Mouse (Mus musculus) stomach, embryonic 15.5 days (tissue): Measurements from ENCODE around the gene Irx4. TPM values are rescaled to one million over a fixed set of nuclear protein-coding genes. Genes with fewer than 3 reads are reported as not detected.

Source experiments
- ATAC-seq: fragments of 200-750 bp; cut with Nextera tagmentation; 2 replicates; pipeline ENCODE4 v1.8.0; 2017; ENCODE audit warnings: low read depth, moderate number of reproducible peaks, moderate TSS enrichment; ENCODE audit not compliant: insufficient read depth, low FRiP score
- H3K27ac ChIP-seq: fragments of 300-500 bp; sonication (generic); 2 replicates; pipeline ENCODE4 v1.5.1; 2015; ENCODE audit warnings: mild to moderate bottlenecking, inconsistent platforms
- H3K27me3 ChIP-seq: fragments of 300-500 bp; sonication (generic); replicated peaks from 2 replicates; pipeline ENCODE4 v1.6.1; 2015; ENCODE audit warnings: inconsistent platforms
- H3K36me3 ChIP-seq: fragments of 300-500 bp; sonication (generic); 2 replicates; pipeline ENCODE4 v1.6.1; 2015; ENCODE audit warnings: inconsistent platforms
- H3K4me1 ChIP-seq: fragments of 300-500 bp; sonication (generic); 2 replicates; pipeline ENCODE4 v1.6.1; 2015; ENCODE audit warnings: inconsistent platforms
- H3K4me2 ChIP-seq: fragments of 300-500 bp; sonication (generic); 2 replicates; pipeline ENCODE4 v1.6.1; 2015; ENCODE audit warnings: mild to moderate bottlenecking, inconsistent platforms
- H3K4me3 ChIP-seq: fragments of 300-500 bp; sonication (generic); replicated peaks from 2 replicates; pipeline ENCODE4 v1.5.1; 2015; ENCODE audit warnings: inconsistent platforms
- H3K9ac ChIP-seq: fragments of 300-500 bp; sonication (generic); 2 replicates; pipeline ENCODE4 v1.6.1; 2015; ENCODE audit warnings: inconsistent platforms
- H3K9me3 ChIP-seq: fragments of 300-500 bp; sonication (generic); 2 replicates; pipeline ENCODE4 v1.6.1; 2016; ENCODE audit warnings: inconsistent platforms
- WGBS: fragments of 180-500 bp; shearing (Covaris S2); methylation state at CpG from one replicate; pipeline ENCODE4 v1.1.7; 2015; 5-methylcytosine and 5-hydroxymethylcytosine counted together
- polyA plus RNA-seq: library from polyadenylated mRNA; unstranded; fragments of >200 nt; fragmentation: Nextera tagmentation; extraction: Ambion mirVana; gene quantifications from 2 replicates; pipeline ENCODE4 v1.2.1, GENCODE M21; 2015

Irx4 gene
- polyA plus RNA-seq, 1 experiment from 2014 or later = 0.12 TPM

DNA sequence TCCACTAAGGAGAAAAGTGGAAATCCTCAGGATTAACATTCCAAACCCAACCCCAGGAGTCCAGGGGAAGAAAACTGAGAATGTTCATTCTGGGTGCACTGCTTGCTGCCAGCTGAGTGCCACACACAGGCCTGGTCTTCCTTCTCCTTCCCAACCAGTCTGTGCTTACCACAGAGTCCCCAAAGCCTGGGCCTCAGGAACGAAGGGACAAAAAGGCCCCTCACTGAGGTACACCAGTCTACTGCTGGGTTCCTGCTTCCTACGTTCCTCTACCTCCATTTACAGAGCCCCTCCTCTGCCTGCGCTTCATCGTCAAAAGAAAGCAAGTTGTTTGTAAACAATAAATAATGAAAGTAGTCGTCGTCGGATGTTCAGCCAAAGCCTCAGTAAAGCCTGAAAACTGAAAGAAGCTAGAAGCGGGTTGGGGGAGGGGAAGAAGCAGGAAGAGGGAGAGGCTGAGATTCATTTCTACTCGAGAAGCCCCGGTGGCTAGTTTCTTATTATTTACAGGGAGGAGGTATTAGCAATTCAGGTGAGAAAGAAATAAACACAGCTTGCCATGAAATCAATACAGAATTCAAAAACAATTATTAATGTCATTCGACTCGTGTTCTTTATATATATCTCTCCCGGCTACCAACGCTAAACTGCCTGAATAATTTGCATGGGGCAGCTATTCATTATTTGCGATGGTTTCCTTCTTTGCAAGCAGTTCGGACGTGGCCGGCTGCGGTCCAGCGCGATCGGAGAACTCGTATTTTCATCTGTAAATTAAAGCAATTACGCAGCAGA, 2.3 kb downstream of the Irx4 start:
- H3K4me2 ChIP-seq = peak overlapping the region; percentile 39
- H3K27ac ChIP-seq = no peak overlapping the region
- peaks cover 25% of the 10 kb centered on the region for H3K4me1 ChIP-seq
- no peaks in the 10 kb centered on the region for H3K36me3 ChIP-seq
- no peak for ATAC-seq
- H3K4me3 ChIP-seq = peak overlapping the region; percentile 16; the same call in 1 of the 2 replicates
- peaks cover 98% of the 10 kb centered on the region for H3K27me3 ChIP-seq
- WGBS = 4% methylated on average over 24 of the region's 24 CpGs
- H3K9ac ChIP-seq = no peak overlapping the region
- H3K9me3 ChIP-seq = no peaks in the 10 kb centered on the region

DNA sequence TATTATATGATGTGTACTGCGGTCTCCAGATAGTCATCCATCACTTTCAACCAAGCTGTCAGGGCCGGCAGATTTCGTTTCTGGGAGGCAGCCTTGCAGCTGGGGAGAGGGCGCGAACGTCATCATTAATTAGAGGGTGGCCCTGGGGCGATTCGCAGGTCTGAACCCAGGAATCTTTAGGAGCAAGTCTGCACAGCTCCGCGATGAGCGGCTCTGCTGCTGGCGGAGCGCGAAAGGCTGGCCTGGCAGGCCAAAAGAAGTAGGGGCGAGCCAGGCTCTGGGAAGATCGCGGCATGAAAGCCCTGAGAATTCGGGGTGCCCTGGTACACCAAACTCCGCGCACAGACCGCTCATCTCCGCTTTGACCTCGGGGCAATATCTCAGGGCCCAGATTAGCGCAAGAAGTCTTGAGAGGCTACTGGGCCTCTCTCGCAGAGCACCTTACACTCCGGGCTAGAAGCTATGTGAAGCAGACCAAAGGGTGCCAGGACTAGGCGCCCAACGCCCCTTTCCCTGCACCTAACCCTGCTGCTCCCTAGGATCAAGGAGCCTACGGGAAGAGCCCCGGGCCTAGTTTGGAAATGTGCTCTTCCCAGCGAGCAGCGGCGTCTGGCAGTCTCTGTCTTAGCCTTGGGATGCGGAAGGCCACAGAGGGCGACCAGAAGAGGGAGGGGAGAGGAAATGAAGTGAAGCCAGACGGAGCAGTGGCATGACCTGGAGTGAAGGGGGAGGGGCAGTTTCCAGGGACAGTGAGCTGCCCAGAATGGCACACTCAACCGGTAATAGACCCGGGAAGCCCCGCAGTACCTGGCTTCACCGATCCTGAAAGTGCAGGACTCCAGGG, 3.1 kb downstream of the Irx4 start:
- no peaks in the 10 kb centered on the region for H3K9me3 ChIP-seq
- peak overlapping the region; percentile 39 for H3K4me2 ChIP-seq
- no peaks in the 10 kb centered on the region for H3K36me3 ChIP-seq
- no peak for ATAC-seq
- H3K4me3 ChIP-seq = peak overlapping the region; percentile 16; the same call in 1 of the 2 replicates
- peaks cover 25% of the 10 kb centered on the region for H3K4me1 ChIP-seq
- 2% methylated on average over 39 of the region's 40 CpGs for WGBS
- no peak overlapping the region for H3K9ac ChIP-seq
- H3K27me3 ChIP-seq = peaks cover 98% of the 10 kb centered on the region
- H3K27ac ChIP-seq = no peak overlapping the region

DNA sequence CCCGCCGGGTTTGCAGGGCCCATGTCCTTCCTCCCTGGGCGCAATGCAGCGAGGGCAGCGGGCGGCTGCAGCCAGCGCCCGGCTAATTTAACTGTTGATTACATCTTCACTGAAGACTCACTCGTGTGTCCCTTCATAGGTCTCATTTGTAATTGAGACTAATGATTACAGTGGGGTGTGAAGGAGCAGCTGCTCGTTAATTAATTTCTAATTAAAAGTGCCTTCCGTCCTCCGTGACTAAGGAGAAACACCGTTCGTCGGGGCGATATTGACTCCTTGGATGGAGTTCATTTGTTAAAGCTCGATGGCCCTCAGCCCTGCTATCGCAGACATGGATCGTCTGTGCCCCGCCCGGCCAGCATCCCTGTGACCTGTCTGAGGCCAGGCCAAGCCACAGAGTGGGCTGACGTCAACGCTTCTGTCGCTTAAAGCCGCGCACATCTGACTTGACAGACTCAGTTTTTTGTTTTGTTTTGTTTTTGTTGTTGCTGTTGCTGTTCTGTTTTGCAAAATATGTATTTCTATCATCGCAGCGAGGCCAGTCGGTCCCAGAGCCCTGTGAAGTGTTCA, 4.0 kb downstream of the Irx4 start:
- WGBS = 6% methylated on average over 29 of the region's 29 CpGs
- peaks cover 25% of the 10 kb centered on the region for H3K4me1 ChIP-seq
- peaks cover 98% of the 10 kb centered on the region for H3K27me3 ChIP-seq
- no peak overlapping the region for H3K27ac ChIP-seq
- H3K36me3 ChIP-seq = no peaks in the 10 kb centered on the region
- no peak overlapping the region for H3K9ac ChIP-seq
- H3K4me3 ChIP-seq = no peak overlapping the region
- H3K9me3 ChIP-seq = no peaks in the 10 kb centered on the region
- peak overlapping the region; percentile 39; the same call in 1 of the 2 replicates for H3K4me2 ChIP-seq
- no peak for ATAC-seq

DNA sequence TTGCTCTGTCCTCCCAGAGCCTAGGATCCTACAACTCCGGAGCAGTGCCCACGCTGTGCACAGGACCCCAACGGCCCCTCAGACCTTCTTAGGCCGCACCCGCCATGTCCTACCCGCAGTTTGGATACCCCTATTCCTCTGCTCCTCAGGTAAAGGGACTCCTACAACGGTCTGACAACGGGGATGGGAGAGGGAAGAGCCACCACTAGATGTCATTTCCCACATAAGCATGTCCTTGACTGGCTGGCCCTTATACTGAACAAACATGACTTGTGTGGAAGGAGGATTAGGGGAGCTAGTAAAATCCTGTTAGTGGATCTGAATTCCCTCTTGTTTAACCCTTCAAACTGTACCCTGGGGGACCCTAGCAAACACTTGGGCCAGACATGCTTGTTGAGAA, 4.6 kb downstream of the Irx4 start:
- Histone ChIP-seq H3K27me3 (peaks cover 98% of the 10 kb centered on the region), H3K36me3 (no peaks in the 10 kb centered on the region), H3K9ac (no peak overlapping the region), H3K27ac (no peak overlapping the region), H3K9me3 (no peaks in the 10 kb centered on the region), H3K4me3 (no peak overlapping the region), H3K4me1 (peaks cover 25% of the 10 kb centered on the region), H3K4me2 (no peak overlapping the region)
- no peak for ATAC-seq
- 28% methylated on average over 8 of the region's 8 CpGs for WGBS

DNA sequence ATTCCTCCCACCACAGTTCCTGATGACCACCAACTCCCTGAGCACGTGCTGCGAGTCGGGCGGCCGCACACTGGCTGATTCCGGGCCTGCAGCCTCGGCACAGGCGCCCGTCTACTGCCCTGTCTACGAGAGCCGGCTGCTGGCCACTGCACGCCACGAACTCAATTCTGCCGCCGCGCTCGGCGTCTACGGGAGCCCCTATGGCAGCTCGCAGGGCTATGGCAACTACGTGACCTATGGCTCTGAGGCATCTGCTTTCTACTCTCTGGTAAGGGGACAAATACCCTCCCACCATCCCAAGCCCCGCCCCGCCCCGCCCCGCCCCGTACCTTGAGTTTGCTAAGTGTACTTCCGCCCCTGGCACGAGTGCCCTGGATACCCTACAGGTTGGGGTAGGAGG, 5.2 kb downstream of the Irx4 start:
- peak; percentile 38; the same call in 1 of the 2 replicates for ATAC-seq
- under 1% methylated on average over 28 of the region's 28 CpGs for WGBS
- Histone ChIP-seq H3K9me3 (no peaks in the 10 kb centered on the region), H3K27me3 (peaks cover 98% of the 10 kb centered on the region), H3K4me2 (peak overlapping the region; percentile 53), H3K9ac (no peak overlapping the region), H3K27ac (no peak overlapping the region), H3K4me3 (peak overlapping the region; percentile 21), H3K36me3 (no peaks in the 10 kb centered on the region), H3K4me1 (peaks cover 20% of the 10 kb centered on the region)

DNA sequence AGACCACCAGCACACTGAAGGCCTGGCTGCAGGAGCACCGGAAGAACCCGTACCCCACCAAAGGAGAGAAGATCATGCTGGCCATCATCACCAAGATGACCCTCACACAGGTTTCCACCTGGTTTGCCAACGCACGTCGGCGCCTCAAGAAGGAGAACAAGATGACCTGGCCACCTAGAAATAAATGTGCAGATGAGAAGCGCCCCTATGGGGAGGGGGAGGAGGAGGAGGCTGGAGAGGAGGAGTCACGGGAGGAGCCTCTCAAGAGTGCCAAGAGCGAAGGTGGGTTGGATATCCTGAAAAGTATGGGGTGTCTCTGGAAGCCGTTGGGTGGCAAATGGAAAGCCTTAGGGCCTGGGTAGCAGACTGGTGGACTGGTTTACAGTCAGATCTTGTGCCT, 7.3 kb downstream of the Irx4 start:
- Histone ChIP-seq H3K4me1 (peaks cover 27% of the 10 kb centered on the region; the same call in 1 of the 2 replicates), H3K9me3 (no peaks in the 10 kb centered on the region), H3K36me3 (no peaks in the 10 kb centered on the region), H3K9ac (no peak overlapping the region), H3K4me2 (no peak overlapping the region), H3K27ac (no peak overlapping the region), H3K27me3 (peaks cover 98% of the 10 kb centered on the region), H3K4me3 (no peak overlapping the region)
- WGBS = 7% methylated on average over 10 of the region's 10 CpGs
- ATAC-seq = no peak

DNA sequence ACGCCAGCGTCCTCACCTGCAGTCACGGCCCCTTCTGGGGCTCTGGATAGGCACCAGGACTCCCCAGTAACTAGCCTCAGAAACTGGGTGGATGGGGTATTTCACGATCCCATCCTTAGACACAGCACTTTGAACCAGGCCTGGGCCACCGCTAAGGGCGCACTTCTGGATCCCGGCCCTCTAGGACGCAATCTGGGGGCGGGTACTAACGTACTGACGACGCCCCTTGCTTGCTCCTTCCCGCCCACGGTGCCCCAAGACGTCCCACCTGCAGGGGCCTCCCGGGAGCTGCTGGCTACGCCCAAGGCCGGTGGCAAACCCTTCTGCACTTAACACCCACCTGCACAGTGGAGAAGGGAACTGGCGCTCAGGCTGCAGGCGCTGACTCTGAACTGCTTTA, 8.4 kb downstream of the Irx4 start:
- H3K9ac ChIP-seq = no peak overlapping the region
- H3K9me3 ChIP-seq = no peaks in the 10 kb centered on the region
- H3K36me3 ChIP-seq = no peaks in the 10 kb centered on the region
- peak; percentile 80 for ATAC-seq
- 1% methylated on average over 20 of the region's 20 CpGs for WGBS
- H3K4me2 ChIP-seq = peak overlapping the region; percentile 29
- H3K4me3 ChIP-seq = 0 out of 2 replicates have a peak overlapping the region, but pooled peaks have one; percentile 5
- peaks cover 20% of the 10 kb centered on the region; the same call in 1 of the 2 replicates for H3K4me1 ChIP-seq
- H3K27ac ChIP-seq = no peak overlapping the region
- H3K27me3 ChIP-seq = peaks cover 98% of the 10 kb centered on the region

DNA sequence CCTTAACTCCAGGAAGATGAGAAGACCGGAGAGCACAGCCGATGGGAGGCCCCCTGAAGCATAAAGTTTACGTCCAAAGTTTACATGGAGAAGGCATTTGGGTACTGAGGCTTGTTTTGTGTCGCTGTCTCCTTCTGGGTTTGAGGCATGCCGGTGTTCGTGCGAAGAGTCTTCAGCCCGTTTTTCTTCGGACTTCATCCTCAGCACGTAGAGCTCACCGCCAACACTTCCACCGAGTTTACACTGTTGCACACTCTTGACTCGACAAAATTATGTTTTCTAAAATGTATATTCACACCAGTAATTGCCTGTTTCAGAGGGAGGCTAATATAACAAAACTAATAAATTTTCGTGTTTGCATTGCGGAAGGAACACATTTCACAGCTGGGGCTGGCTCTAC, 9.0 kb downstream of the Irx4 start:
- no peak for ATAC-seq
- WGBS = 8% methylated on average over 15 of the region's 15 CpGs
- peak overlapping the region; percentile 29; the same call in 1 of the 2 replicates for H3K4me2 ChIP-seq
- H3K9ac ChIP-seq = no peak overlapping the region
- no peaks in the 10 kb centered on the region for H3K36me3 ChIP-seq
- H3K9me3 ChIP-seq = no peaks in the 10 kb centered on the region
- H3K27me3 ChIP-seq = peaks cover 98% of the 10 kb centered on the region
- H3K4me1 ChIP-seq = peaks cover 17% of the 10 kb centered on the region; the same call in 1 of the 2 replicates
- no peak overlapping the region for H3K4me3 ChIP-seq
- no peak overlapping the region for H3K27ac ChIP-seq

DNA sequence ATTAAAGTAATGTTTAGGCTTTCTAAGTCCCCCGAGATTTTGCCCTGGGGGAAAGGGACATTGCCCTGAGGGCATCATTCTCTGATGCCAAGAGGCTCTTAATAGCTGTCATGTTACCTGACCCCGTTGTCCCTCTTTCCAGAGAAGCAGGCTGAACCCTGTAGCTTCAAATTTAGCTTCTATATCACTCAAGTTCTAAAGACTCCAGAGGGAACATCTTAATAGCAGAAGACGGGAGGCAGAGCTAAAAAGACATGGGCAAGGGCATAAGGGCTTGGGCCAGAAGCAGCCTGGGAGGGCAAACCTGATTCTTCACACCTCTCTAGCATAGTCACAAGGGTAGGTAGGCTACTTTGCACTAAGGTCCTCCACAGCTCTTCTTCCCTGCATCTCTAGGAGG, 9.6 kb downstream of the Irx4 start:
- Histone ChIP-seq H3K36me3 (no peaks in the 10 kb centered on the region), H3K9me3 (no peaks in the 10 kb centered on the region), H3K4me1 (peaks cover 17% of the 10 kb centered on the region; the same call in 1 of the 2 replicates), H3K9ac (no peak overlapping the region), H3K4me2 (no peak overlapping the region), H3K4me3 (no peak overlapping the region), H3K27ac (no peak overlapping the region), H3K27me3 (peaks cover 98% of the 10 kb centered on the region)
- WGBS = 11% methylated on average over 3 of the region's 3 CpGs
- ATAC-seq = no peak

DNA sequence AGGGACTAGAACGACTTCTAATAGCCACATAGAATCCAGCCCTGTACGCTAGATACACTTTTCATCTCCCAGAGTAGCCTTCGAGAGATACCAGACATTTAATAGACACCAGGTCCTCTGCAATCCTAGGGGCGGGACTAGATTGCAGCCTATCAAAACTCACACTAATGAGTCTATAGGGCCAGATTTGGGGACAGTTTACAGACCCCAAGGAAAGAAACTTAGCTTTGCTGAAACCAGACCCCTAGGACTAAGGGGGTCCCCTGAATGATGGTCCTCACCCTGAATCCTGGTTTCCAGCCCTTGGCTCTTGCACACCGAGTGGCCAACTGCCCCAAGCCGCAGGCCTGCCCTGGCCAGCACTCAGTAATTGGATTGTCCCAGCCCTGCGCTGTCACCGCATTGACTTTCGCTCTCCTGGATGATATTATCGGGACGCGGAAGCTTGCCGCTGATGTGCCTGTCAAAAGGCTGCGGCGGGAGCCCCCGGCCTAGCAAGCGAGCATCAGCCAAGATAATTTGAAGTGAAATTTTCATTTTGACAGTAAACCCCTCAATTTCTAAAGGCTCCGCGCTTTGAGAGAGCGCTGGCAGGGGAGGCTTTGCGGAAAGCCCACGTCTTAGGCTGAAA, 10.3 kb downstream of the Irx4 start:
- Histone ChIP-seq H3K27me3 (peaks cover 93% of the 10 kb centered on the region), H3K36me3 (no peaks in the 10 kb centered on the region), H3K4me2 (peak overlapping the region; percentile 48), H3K27ac (no peak overlapping the region), H3K9me3 (no peaks in the 10 kb centered on the region), H3K4me1 (peaks cover 12% of the 10 kb centered on the region; the same call in 1 of the 2 replicates), H3K4me3 (0 out of 2 replicates have a peak overlapping the region, but pooled peaks have one; percentile 3), H3K9ac (no peak overlapping the region)
- 8% methylated on average over 22 of the region's 22 CpGs for WGBS
- no peak for ATAC-seq
